20 mouse cellular contexts compared by ENCODE assay signal in the genomic region with DNA sequence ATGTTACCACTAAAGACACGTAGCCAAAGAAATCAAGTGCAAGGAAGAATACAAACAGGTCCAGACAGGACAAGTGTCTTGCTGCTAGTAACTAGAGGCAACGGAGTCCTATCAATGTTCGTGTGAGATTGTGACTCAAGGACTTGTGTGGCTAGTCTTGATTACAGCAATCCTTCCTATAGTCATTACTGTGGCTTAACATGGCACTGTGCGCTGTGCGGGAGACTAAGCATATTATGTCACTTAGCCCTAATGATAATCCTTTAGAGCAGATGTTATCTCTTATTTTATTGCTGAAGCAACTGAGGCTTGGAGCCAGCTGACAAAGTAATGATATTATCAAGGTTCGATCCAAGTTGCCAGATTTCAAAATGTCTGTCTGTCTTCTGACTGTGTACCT.
DNase-seq lines count a peak whose midpoint lies in the region; ATAC-seq lines count a peak whose summit lies in the region.
"Had no signal": no experiment of that assay in that cellular context is flagged by ENCODE, and none has a peak within 500 bp of the region (broad histone marks: within the 10 kb centered on the region; RNA-seq: fewer than 3 reads in every experiment).

No protein-coding gene starts in this region.

- peak; percentile 37 for DNase-seq in heart, adult 11 months
- no peak for DNase-seq in heart, adult 18-20 months
- DNase-seq in fat pad, adult 2 months (ENCODE audit: extremely low read depth, low read depth, low spot score): peak; percentile 95
- DNase-seq in adrenal gland, postnatal 4 days (ENCODE audit: low spot score in 2 of 2): no peak
- DNase-seq in left cerebral cortex, adult 9 months (ENCODE audit: low spot score in 2 of 2): no peak
- DNase-seq: adrenal gland, adult 2 months; adrenal gland, postnatal 14 days; cerebellum, adult 11-12 months; cerebellum, adult 8-10 months; cerebellum, postnatal 10 days; cerebellum, postnatal 36 days; embryo, embryonic 11 days; gastrocnemius, postnatal 25 days; heart, adult 2 months; heart, postnatal 14 days; heart, postnatal 4 days had no signal

- 0 out of 2 replicates have a peak, but pooled peaks have one; percentile 10 for ATAC-seq in megakaryocyte, adult 5-6 weeks (ENCODE audit: poor library complexity, severe bottlenecking)
- ATAC-seq: CD4-positive, CD25-positive, alpha-beta regulatory T cell, adult 4 months; forebrain, embryonic 15.5 days; intestine, postnatal 0 days had no signal

Comparison
In these comparisons a context has a peak if more than half of its experiments do, and no peak if none do; other contexts are left out.
1. DNase-seq: peak in heart, adult 11 months (single experiment) and fat pad, adult 2 months (single experiment); none in heart, adult 18-20 months (0 of 2), adrenal gland, postnatal 4 days (0 of 2) and left cerebral cortex, adult 9 months (0 of 2).